Mouse (Mus musculus) adrenal gland, adult 2 months (tissue): ENCODE data around the gene Stxbp3. TPM values are rescaled to one million over a fixed set of nuclear protein-coding genes. Genes with fewer than 3 reads are reported as not detected.
"Not testable (repeated sequence)": the region's sequence is repeated elsewhere in the genome, so short reads cannot be mapped to it uniquely, and the experiment has no call there.

ENCODE experiments used
- DNase-seq: peaks from one replicate; pipeline ENCODE4 v3.0.0; 2021
- polyA plus RNA-seq: library from polyadenylated mRNA; depleted of rRNA; stranded (reverse); fragments of >200 nt; gene quantifications from 2 replicates; pipeline ENCODE4 v1.2.3, GENCODE M21; 2012
- total RNA-seq, 2 experiments: library from RNA; stranded (reverse); gene quantifications; 2 replicates each; pipeline ENCODE4 v1.2.3; 2021

Gene Stxbp3
- total and polyA plus RNA-seq, 3 experiments = 2.8 to 60.1 (median 43.1) TPM

DNA sequence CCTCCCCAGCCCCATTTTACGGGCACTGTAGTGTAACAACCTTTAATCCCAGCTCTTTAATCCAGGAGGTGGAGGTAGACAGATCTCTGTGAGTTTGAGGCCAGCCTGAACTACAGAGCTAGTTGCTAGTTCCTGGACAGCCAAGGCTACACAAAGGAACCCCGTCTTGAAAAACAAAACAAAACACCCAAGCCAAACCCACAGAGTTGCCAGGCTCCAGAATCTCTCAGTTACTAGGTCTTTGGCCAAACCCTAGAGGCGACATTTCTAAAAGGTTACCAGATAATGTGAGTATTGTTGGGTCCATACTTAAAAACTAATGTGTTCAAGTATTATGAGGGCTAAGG is 16.8 kb upstream of the Stxbp3 start:
- no peak for DNase-seq

GRCm38 (mm10) chr3:108856386-108857123 is 16.2 kb upstream of the Stxbp3 start:
- no peak for DNase-seq

DNA sequence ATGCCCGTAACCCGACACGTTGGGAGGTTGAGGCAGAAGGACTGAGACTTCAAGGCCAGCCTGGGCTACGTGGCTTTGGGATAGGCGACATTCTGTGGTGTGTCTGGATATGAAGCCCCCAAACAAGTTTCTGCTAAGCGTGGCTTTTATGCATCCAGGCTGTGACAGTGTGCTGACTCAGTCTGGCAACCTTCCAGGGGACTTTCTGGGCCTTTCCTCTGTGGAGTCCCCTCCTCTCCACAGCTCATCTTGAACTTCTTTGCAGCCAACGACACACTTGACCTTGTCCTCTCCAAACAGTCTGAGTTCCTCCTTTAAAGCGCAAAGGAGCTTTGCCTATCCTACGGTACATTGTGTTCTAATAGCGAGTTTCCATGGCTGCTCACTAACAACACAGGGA is 15.5 kb upstream of the Stxbp3 start:
- DNase-seq = peak; percentile 89

GRCm38 (mm10) chr3:108855371-108855770 is 15.0 kb upstream of the Stxbp3 start:
- DNase-seq = peak; percentile 77

GRCm38 (mm10) chr3:108853266-108853665 is 12.9 kb upstream of the Stxbp3 start:
- DNase-seq = no peak

DNA sequence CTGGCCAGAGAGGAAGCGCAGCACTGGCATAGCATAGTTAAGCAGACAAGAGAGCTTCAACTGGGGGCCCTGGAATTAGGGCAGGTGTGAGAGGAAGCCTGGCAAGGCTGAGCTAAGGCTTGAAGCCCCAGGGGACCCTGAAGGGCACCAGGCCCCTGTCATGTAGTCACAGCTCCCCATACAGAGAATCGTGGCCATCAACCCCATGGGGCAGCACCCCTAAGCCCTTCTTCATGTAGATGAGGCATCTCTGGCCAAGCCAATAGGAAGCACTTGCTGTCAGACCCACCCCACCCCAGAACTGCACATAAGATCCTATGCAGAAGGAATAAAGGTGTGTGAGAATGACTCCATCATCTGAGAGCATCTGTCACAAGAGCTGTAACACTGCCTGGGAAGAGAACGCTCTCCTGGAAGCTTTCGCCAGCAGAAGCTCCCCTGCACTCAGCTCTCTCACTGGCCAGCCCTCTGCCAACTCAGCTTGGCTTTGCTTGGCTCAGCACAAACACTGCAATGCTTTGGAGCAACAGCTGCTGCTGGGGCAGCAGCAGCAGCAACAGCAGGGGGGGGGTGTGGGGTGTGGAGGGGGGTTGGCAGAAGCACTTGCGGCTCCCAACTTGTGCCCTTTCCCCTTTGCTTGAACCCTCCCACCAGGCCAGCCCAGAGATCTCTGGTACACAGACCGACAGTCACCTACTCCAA is 11.8 kb upstream of the Stxbp3 start:
- no peak for DNase-seq

GRCm38 (mm10) chr3:108851554-108851953 is 11.2 kb upstream of the Stxbp3 start:
- DNase-seq = no peak

- no peak for DNase-seq
Measured at GRCm38 (mm10) chr3:108851075-108851474, 10.7 kb upstream of the Stxbp3 start.

- peak; percentile 79 for DNase-seq
Measured at GRCm38 (mm10) chr3:108850506-108850905, 10.2 kb upstream of the Stxbp3 start.

GRCm38 (mm10) chr3:108846616-108847015 is 6.3 kb upstream of the Stxbp3 start:
- DNase-seq = no peak

GRCm38 (mm10) chr3:108844521-108844920 is 4.2 kb upstream of the Stxbp3 start:
- no peak for DNase-seq

- no peak for DNase-seq
Measured at GRCm38 (mm10) chr3:108844026-108844425, 3.7 kb upstream of the Stxbp3 start.

GRCm38 (mm10) chr3:108840716-108841054 is 359 bp upstream of the Stxbp3 start:
- no peak for DNase-seq

DNA sequence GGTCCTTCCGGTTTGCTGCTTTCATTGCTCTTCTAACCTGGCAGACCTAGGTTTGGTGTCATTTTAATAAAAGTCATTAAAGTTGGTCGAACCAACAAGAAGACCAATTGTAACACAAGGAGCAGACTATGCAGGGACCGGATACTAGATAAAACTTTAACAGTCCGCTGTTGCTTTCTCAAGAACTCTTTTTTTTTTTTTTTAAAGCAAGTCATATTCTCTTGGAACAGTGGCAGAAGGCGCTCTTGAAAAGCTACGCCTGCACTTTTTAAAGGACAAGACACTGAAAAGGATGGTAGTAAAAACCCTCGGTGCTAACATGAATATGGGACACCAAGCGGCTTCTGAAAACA is 703 bp downstream of the Stxbp3 start:
- DNase-seq = no peak

DNA sequence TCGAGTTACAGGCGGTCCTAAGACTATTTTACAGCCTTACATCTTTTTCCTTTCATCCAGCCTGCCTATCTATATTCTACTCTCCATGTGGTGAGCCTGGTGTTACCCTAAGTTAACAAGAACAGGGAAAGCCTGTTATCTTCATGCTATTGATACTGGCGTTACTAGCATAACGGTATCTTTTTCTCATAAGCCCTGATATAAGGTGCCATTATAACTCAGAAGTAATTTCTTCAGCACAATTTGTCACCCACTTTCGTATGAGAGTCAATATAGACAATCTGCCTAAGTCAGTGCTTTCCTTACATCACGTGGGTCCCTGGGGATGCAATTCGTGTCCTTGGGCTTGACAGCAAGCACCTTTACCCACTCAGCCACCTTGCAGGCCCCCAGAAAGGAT is 1.3 kb downstream of the Stxbp3 start:
- peak; percentile 0 for DNase-seq

DNA sequence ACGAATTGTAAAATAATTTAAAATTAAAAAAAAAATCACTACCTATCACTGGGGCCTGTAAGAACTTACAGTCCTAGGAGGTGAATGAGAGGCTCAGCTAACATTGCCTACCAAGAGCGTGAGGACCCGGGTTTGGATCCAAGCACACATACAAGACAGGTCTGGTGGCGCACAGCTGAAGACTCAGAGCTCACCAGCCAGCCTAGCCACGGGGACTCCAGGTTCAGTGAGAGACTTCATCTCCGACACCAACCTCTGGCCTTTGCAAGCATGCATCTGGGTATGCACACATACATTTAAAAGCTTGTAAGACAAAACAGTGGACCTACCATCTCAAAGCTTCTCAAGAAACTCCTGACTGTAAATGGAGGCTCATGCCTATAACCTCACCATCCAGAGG is 3.4 kb downstream of the Stxbp3 start:
- no peak for DNase-seq

- not testable (repeated sequence) for DNase-seq
Measured at GRCm38 (mm10) chr3:108833717-108834116, 6.6 kb downstream of the Stxbp3 start.

GRCm38 (mm10) chr3:108831750-108832149 is 8.6 kb downstream of the Stxbp3 start:
- DNase-seq = no peak

DNA sequence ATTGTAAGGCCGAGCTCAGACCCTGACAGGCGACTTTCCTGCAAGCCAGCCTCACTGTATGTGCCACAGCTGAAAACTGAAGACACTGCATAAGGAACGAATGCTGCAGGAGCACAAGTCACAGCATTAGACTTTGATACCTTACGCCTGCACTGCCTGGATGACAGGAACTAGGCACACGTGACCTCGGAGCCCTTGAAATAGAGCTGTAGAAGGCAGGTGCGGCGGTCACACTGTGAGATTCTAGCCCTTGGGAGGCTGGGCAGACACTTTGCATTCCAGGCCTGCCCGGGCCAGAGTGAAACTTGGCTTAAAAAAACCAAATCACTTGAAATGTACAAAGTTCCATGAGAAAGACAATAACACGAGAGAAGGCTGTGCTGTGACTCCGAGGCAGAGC is 9.8 kb downstream of the Stxbp3 start:
- no peak for DNase-seq

DNA sequence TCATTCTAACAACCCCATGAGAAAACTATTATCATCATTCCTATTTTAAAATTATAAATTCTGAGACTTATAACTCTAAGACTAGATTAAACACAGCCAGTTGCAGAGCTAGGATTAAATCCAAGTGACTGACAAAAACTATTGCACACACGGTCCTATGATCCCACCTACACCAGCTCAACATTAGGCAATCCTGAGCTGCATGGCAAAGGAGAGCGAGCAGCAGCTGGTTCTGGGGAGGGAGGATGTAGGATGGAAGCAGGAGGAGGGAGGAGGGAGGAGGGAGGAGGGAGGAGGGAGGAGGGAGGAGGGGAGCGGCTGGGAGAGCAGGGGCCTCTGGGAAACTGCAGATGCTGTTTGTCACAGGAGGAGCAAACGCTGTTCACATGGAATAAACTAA is 24.7 kb downstream of the Stxbp3 start:
- no peak for DNase-seq

DNA sequence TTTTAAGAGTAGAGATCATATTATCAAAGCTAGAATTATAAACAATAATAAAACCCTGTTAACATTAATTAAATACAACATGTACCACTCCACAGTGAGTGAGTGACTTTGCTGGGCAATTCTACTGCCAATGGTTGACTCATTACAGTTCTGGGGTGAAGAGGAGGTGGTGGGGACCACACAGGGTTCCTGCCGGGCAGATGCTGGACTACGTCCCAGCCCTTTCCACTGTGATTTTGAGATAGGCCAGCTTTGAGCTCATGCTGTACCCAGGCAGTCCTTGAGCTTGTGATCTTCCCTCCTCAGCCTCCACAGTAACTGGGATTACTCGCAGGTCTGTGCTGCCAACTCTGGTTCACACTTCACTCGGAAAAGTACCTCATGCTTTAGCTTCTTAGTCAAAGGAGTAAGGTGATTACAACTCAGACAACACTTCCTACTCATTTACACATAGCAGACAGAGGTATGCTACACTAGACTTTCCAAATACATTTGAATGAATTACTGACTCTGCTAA is 29.5 kb downstream of the Stxbp3 start:
- DNase-seq = no peak

- DNase-seq = no peak
Measured at GRCm38 (mm10) chr3:108805622-108806021, 34.7 kb downstream of the Stxbp3 start.

DNA sequence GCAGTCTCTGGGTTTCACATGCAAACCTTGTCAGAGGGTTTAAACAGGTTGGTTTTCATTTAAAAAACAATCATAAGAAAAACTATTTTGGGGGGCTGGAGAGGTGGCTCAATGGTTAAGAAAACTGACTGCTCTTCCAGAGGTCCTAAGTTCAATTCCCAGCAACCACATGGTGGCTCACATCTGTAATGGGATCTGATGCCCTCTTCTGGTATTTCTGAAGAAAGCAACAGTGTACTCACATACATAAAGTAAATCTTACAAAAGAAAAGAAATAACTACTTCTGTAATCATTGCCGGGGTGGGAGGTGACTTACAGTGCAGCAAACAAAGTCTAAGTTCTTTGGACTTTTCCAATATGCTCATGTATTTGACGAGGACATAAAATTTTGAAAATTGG is 42.0 kb downstream of the Stxbp3 start:
- no peak for DNase-seq

DNA sequence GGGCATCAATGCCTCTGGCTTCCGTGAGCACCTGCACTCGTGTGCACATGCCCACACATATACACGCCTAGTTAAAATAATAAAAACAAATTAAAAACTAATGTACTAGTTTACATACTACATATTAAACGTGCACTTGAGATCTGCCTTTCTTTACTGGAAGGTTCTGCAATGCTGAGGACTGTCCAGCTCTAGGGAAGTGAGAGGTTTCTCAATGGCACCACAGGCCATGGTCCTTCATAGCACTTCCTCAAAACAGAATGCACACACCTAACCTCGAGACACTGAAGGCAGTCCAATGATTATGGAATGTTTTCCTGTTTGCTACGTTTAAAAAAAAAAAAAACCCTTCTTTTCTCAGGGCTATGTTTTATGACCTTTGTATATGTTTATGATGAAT is 42.6 kb downstream of the Stxbp3 start:
- DNase-seq = no peak
